11 mouse cellular contexts compared by ENCODE assay signal in the genomic region with DNA sequence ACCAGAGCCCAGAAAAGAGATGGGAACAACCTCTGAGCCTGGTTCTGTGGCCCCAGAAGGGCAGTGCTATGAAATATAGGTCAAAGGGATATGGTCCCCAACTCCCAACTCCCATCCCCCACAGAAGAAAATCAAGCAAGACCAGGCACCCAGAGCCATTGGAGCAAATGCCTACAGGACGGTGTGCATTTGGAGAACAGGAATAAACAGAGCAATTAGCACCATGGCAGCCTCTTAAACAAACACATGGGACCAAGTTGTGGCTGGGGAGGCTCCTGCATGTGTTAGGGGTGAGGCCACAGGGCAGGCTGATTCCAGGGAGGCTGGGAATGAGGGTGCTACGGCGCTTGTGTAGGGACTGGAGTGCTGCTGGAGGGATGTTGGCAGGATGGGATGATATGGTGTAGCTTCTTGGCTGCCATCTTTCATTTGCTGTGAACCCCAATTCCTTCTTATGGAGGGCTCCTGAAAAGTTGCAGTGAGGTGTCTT. TPM values are rescaled to one million over a fixed set of nuclear protein-coding genes. Genes with fewer than 3 reads are reported as not detected.
DNase-seq lines count a peak whose midpoint lies in the region; ATAC-seq and TF ChIP-seq lines count a peak whose summit lies in the region.
"Had no signal": no experiment of that assay in that cellular context is flagged by ENCODE, and none has a peak within 500 bp of the region (broad histone marks: within the 10 kb centered on the region; RNA-seq: fewer than 3 reads in every experiment).

No protein-coding gene starts in this region.

- no peak overlapping the region for H3K4me3 ChIP-seq in forebrain, embryonic 12.5 days (replicated peaks)
- H3K4me3 ChIP-seq in forebrain, embryonic 16.5 days (replicated peaks; ENCODE audit: low read length) = no peak overlapping the region
- H3K4me3 ChIP-seq in kidney, postnatal 0 days (replicated peaks; ENCODE audit: low read depth, low read length) = no peak overlapping the region
- no peak overlapping the region for H3K4me3 ChIP-seq in midbrain, embryonic 11.5 days (ENCODE audit: low read depth, low read length)
- H3K4me3 ChIP-seq: layer of hippocampus, adult 2 months had no signal

- H3K27ac ChIP-seq in forebrain, embryonic 12.5 days = peak overlapping the region; percentile 85
- H3K27ac ChIP-seq in forebrain, embryonic 16.5 days (ENCODE audit: low read length) = no peak overlapping the region
- no peak overlapping the region; the same call in 1 of the 2 replicates for H3K27ac ChIP-seq in kidney, postnatal 0 days
- peak overlapping the region; percentile 91 for H3K27ac ChIP-seq in midbrain, embryonic 11.5 days (ENCODE audit: low read depth, low read length)
- H3K27ac ChIP-seq: layer of hippocampus, adult 2 months; liver, embryonic 14.5 days had no signal

- H3K9me3 ChIP-seq in forebrain, embryonic 12.5 days = no peaks in the 10 kb centered on the region
- H3K9me3 ChIP-seq in forebrain, embryonic 16.5 days (ENCODE audit: control insufficient read depth, low read length) = no peaks in the 10 kb centered on the region
- no peaks in the 10 kb centered on the region for H3K9me3 ChIP-seq in kidney, postnatal 0 days (replicated peaks; ENCODE audit: low read length)
- H3K9me3 ChIP-seq in midbrain, embryonic 11.5 days (ENCODE audit: control insufficient read depth, low read length) = no peaks in the 10 kb centered on the region

- whole genome bisulfite sequencing in forebrain, embryonic 12.5 days = 58% methylated on average over 3 of the region's 3 CpGs
- WGBS in forebrain, embryonic 16.5 days = 52% methylated on average over 3 of the region's 3 CpGs
- WGBS in kidney, postnatal 0 days = 43% methylated on average over 3 of the region's 3 CpGs
- 39% methylated on average over 3 of the region's 3 CpGs for WGBS in midbrain, embryonic 11.5 days

- TF ChIP-seq CTCF in kidney, postnatal 0 days (IDR thresholded peaks at IDR 0.05; ENCODE audit: low read depth) = no peak

- no peak for DNase-seq in kidney, postnatal 0 days (ENCODE audit: low spot score)
- DNase-seq in kidney, postnatal 4 days = no peak
- DNase-seq in midbrain, embryonic 11.5 days (ENCODE audit: low spot score, missing footprints) = peak; percentile 94
- DNase-seq in layer of hippocampus, postnatal 25 days (ENCODE audit: extremely low spot score in 1 of 2, low spot score in 1 of 2) = no peak
- no peak for DNase-seq in MN1 (ENCODE audit: low spot score)
- DNase-seq in cerebellum, adult 9-10 months = no peak
- DNase-seq: adrenal gland, postnatal 14 days had no signal

- no peaks in the 10 kb centered on the region for H3K36me3 ChIP-seq in forebrain, embryonic 12.5 days (replicated peaks)
- H3K36me3 ChIP-seq in forebrain, embryonic 16.5 days (ENCODE audit: control insufficient read depth, insufficient read depth) = no peaks in the 10 kb centered on the region
- no peaks in the 10 kb centered on the region for H3K36me3 ChIP-seq in kidney, postnatal 0 days (ENCODE audit: insufficient read depth, low read length)
- no peaks in the 10 kb centered on the region for H3K36me3 ChIP-seq in midbrain, embryonic 11.5 days (ENCODE audit: control insufficient read depth, insufficient read depth, low read length)

- H3K4me2 ChIP-seq in forebrain, embryonic 12.5 days = peak overlapping the region; percentile 31; the same call in 1 of the 2 replicates
- H3K4me2 ChIP-seq in forebrain, embryonic 16.5 days (ENCODE audit: low read length) = no peak overlapping the region
- H3K4me2 ChIP-seq in kidney, postnatal 0 days (ENCODE audit: low read length) = no peak overlapping the region
- H3K4me2 ChIP-seq in midbrain, embryonic 11.5 days = no peak overlapping the region

- H3K27me3 ChIP-seq in forebrain, embryonic 12.5 days = peaks cover 96% of the 10 kb centered on the region
- peaks cover 44% of the 10 kb centered on the region for H3K27me3 ChIP-seq in forebrain, embryonic 16.5 days (replicated peaks; ENCODE audit: control insufficient read depth, insufficient read depth, low read length)
- H3K27me3 ChIP-seq in kidney, postnatal 0 days (ENCODE audit: insufficient read depth, low read length) = no peaks in the 10 kb centered on the region; the same call in 1 of the 2 replicates
- H3K27me3 ChIP-seq in midbrain, embryonic 11.5 days (ENCODE audit: control insufficient read depth, insufficient read depth, low read length) = no peaks in the 10 kb centered on the region

- no peak overlapping the region for H3K9ac ChIP-seq in forebrain, embryonic 12.5 days
- no peak overlapping the region for H3K9ac ChIP-seq in forebrain, embryonic 16.5 days (replicated peaks; ENCODE audit: low read depth, low read length)
- H3K9ac ChIP-seq in kidney, postnatal 0 days (ENCODE audit: low read depth, low read length) = no peak overlapping the region
- H3K9ac ChIP-seq in midbrain, embryonic 11.5 days (ENCODE audit: low read length) = peak overlapping the region; percentile 1; the same call in 1 of the 2 replicates
- H3K9ac ChIP-seq: liver, embryonic 14.5 days had no signal

- ATAC-seq in forebrain, embryonic 12.5 days (ENCODE audit: low FRiP score) = no peak
- ATAC-seq in forebrain, embryonic 16.5 days = no peak
- 0 out of 2 replicates have a peak, but pooled peaks have one; percentile 9 for ATAC-seq in kidney, postnatal 0 days (replicated peaks; ENCODE audit: low FRiP score, low read depth)
- no peak for ATAC-seq in midbrain, embryonic 11.5 days (ENCODE audit: low FRiP score)

- peaks cover 47% of the 10 kb centered on the region for H3K4me1 ChIP-seq in forebrain, embryonic 12.5 days
- peaks cover 16% of the 10 kb centered on the region for H3K4me1 ChIP-seq in forebrain, embryonic 16.5 days (replicated peaks; ENCODE audit: control insufficient read depth, insufficient read depth, low read length)
- peaks cover 8% of the 10 kb centered on the region; the same call in 1 of the 2 replicates for H3K4me1 ChIP-seq in kidney, postnatal 0 days (replicated peaks; ENCODE audit: insufficient read depth, low read length)
- H3K4me1 ChIP-seq in midbrain, embryonic 11.5 days (ENCODE audit: control insufficient read depth, insufficient read depth, low read length) = peaks cover 41% of the 10 kb centered on the region

RNA-seq across cellular contexts. Expression of a gene that starts 22.2 kb away (rescaled TPM):
- 90.6 and 119 TPM in 2 replicates for polyA plus RNA-seq in forebrain, embryonic 12.5 days (2016; fragmentation: Nextera tagmentation; extraction: Ambion mirVana)
- polyA plus RNA-seq in forebrain, embryonic 16.5 days (2015; fragmentation: Nextera tagmentation; extraction: Ambion mirVana) = 64.2 and 82.2 TPM in 2 replicates
- polyA plus RNA-seq in kidney, postnatal 0 days (2015; fragmentation: Nextera tagmentation; extraction: Ambion mirVana) = 8.7 and 11.0 TPM in 2 replicates
- polyA plus RNA-seq in midbrain, embryonic 11.5 days (2014; fragmentation: Nextera tagmentation; extraction: Ambion mirVana) = 117 and 124 TPM in 2 replicates
- 10 to 100 TPM; 63.2 to 72.8 TPM for total RNA-seq in layer of hippocampus, postnatal 25 days (2021)

Comparison
In these comparisons a context has a peak if more than half of its experiments do, and no peak if none do; other contexts are left out.
1. H3K27ac ChIP-seq: peak in forebrain, embryonic 12.5 days (single experiment) and midbrain, embryonic 11.5 days (single experiment); none in forebrain, embryonic 16.5 days (single experiment) and kidney, postnatal 0 days (single experiment).